Mouse (Mus musculus): Measurements from ENCODE around the gene Lsg1. TPM values are rescaled to one million over a fixed set of nuclear protein-coding genes. Genes with fewer than 3 reads are reported as not detected.

The Lsg1 gene
- polyA plus RNA-seq, 1 experiment from 2014 or later = 81.0 TPM

DNA sequence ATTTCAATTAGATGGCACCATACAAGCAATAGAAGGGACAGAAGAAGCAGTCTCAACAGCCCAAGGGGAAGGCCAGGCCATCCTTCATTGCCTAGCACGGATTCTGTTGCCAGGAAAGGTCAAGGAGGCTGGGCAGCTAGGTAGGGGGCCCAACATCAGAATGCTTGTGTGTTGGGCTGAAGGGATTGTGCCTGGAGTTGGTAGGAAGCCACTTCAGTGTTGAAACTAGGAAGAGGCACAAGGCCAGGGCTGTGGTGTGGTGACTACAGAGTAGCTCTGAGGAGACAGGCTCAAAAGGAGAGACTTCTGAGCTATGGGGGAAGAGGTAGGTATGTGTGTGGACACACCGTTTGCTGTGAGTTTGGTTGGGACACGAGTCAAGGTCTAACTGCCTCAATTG, 8.0 kb upstream of the Lsg1 start:
- Histone ChIP-seq H3K4me2 (no peak overlapping the region), H3K36me3 (ENCODE audit: control insufficient read depth, insufficient read depth, low read length) (no peaks in the 10 kb centered on the region), H3K4me3 (ENCODE audit: low read depth, low read length) (no peak overlapping the region), H3K27me3 (replicated peaks; ENCODE audit: control insufficient read depth, insufficient read depth, low read length) (peaks cover 10% of the 10 kb centered on the region), H3K9me3 (ENCODE audit: control insufficient read depth, low read length) (no peaks in the 10 kb centered on the region), H3K4me1 (replicated peaks; ENCODE audit: control insufficient read depth, insufficient read depth, low read length) (peaks cover 3% of the 10 kb centered on the region; the same call in 1 of the 2 replicates), H3K27ac (ENCODE audit: low read depth, low read length) (no peak overlapping the region), H3K9ac (ENCODE audit: low read depth, low read length) (no peak overlapping the region)
- 40% methylated on average over 3 of the region's 3 CpGs for WGBS
- ATAC-seq (replicated peaks; ENCODE audit: low FRiP score) (no peak), DNase-seq (ENCODE audit: low spot score) (no peak)

DNA sequence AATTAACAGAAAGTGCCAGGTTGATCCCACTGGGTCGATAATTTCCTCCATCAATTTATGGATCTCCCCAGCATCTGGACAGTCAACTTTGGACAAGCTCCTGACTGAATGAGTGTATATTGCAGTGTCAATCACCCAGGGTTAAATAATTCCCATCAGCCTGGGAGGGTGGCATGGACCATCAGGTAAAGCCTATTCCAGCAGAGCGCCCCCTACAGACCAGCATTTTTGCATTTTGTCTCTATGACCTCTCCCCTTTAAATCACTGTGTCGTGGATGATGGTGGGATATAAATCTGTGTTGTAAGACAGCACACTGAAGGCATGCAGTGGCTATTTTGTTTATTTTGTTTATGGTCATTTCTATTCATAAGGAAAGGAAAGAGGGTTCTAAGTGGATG, 4.6 kb upstream of the Lsg1 start:
- H3K4me1 ChIP-seq (replicated peaks; ENCODE audit: control insufficient read depth, insufficient read depth, low read length) = no peaks in the 10 kb centered on the region
- DNase-seq (ENCODE audit: low spot score) (no peak), ATAC-seq (replicated peaks; ENCODE audit: low FRiP score) (no peak)
- H3K9ac ChIP-seq (ENCODE audit: low read depth, low read length) = no peak overlapping the region
- no peaks in the 10 kb centered on the region for H3K9me3 ChIP-seq (ENCODE audit: control insufficient read depth, low read length)
- no peaks in the 10 kb centered on the region for H3K27me3 ChIP-seq (replicated peaks; ENCODE audit: control insufficient read depth, insufficient read depth, low read length)
- H3K4me3 ChIP-seq (ENCODE audit: low read depth, low read length) = no peak overlapping the region
- H3K27ac ChIP-seq (ENCODE audit: low read depth, low read length) = no peak overlapping the region
- H3K36me3 ChIP-seq (ENCODE audit: control insufficient read depth, insufficient read depth, low read length) = no peaks in the 10 kb centered on the region
- H3K4me2 ChIP-seq = no peak overlapping the region
- WGBS = 45% methylated on average over 3 of the region's 3 CpGs

- Histone ChIP-seq H3K4me2 (no peak overlapping the region), H3K4me1 (replicated peaks; ENCODE audit: control insufficient read depth, insufficient read depth, low read length) (0 out of 2 replicates have a peak, but pooled peaks cover 3% of the 10 kb centered on the region), H3K27me3 (replicated peaks; ENCODE audit: control insufficient read depth, insufficient read depth, low read length) (no peaks in the 10 kb centered on the region), H3K9me3 (ENCODE audit: control insufficient read depth, low read length) (no peaks in the 10 kb centered on the region), H3K4me3 (ENCODE audit: low read depth, low read length) (no peak overlapping the region), H3K9ac (ENCODE audit: low read depth, low read length) (no peak overlapping the region), H3K27ac (ENCODE audit: low read depth, low read length) (no peak overlapping the region), H3K36me3 (ENCODE audit: control insufficient read depth, insufficient read depth, low read length) (no peaks in the 10 kb centered on the region)
- DNase-seq (ENCODE audit: low spot score) (no peak), ATAC-seq (replicated peaks; ENCODE audit: low FRiP score) (no peak)
- WGBS = 34% methylated on average over 7 of the region's 7 CpGs
These were observed 3.1 kb upstream of the Lsg1 start for GRCm38 (mm10) chr16:30590264-30591209.

- Histone ChIP-seq H3K4me1 (replicated peaks; ENCODE audit: control insufficient read depth, insufficient read depth, low read length) (0 out of 2 replicates have a peak, but pooled peaks cover 3% of the 10 kb centered on the region), H3K27me3 (replicated peaks; ENCODE audit: control insufficient read depth, insufficient read depth, low read length) (no peaks in the 10 kb centered on the region), H3K27ac (ENCODE audit: low read depth, low read length) (peak overlapping the region; percentile 23; the same call in 1 of the 2 replicates), H3K4me3 (ENCODE audit: low read depth, low read length) (peak overlapping the region; percentile 91), H3K9ac (ENCODE audit: low read depth, low read length) (peak overlapping the region; percentile 85), H3K36me3 (ENCODE audit: control insufficient read depth, insufficient read depth, low read length) (peaks cover 21% of the 10 kb centered on the region), H3K9me3 (ENCODE audit: control insufficient read depth, low read length) (no peaks in the 10 kb centered on the region), H3K4me2 (peak overlapping the region; percentile 77)
- peak; percentile 17; the same call in 1 of the 2 replicates for ATAC-seq (replicated peaks; ENCODE audit: low FRiP score)
- DNase-seq (ENCODE audit: low spot score) = no peak
- WGBS = 1% methylated on average over 19 of the region's 19 CpGs
These were observed 378 bp downstream of the Lsg1 start for GRCm38 (mm10) chr16:30586935-30587493.

DNA sequence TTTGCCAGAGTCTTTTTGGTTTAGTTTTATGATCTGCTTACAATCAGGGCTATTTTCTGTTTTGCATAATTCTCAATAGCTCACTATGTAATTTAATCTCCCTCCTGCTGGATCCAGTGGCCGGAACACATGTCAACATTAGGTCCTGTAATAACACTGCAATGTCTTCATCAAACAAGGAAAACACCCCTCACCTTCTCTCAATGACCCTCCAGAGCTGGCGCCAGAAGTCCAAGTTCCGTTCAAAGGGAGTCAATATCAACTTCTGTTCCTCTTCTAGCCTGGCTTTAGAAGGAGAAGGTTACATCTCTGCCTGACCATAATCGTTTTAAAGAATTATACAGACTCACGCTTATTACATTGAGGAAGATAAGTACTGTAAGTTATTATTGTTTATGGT, 6.6 kb downstream of the Lsg1 start:
- 93% methylated on average over 5 of the region's 5 CpGs for WGBS

DNA sequence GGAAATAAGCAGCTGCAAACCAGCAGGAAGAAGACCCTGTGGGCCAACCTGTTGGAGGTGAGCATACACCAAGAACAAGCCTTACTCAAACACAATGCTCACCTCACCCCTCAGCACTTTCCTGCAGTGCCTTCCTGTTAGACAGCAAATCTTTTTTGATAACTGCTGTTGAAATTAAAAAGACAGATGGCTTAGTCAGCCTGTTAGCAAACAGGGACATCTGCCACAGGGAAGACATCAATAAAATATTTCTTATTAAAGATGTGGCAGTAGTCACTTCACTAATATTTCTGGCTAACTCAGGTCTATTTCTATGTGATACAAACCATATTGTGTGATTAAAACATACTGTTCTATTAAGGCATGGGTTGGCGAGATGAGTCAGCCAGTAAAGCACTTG, 11.0 kb downstream of the Lsg1 start:
- H3K27me3 ChIP-seq (replicated peaks; ENCODE audit: control insufficient read depth, insufficient read depth, low read length) = no peaks in the 10 kb centered on the region
- peaks cover 52% of the 10 kb centered on the region for H3K36me3 ChIP-seq (ENCODE audit: control insufficient read depth, insufficient read depth, low read length)
- no peaks in the 10 kb centered on the region for H3K9me3 ChIP-seq (ENCODE audit: control insufficient read depth, low read length)
- H3K4me3 ChIP-seq (ENCODE audit: low read depth, low read length) = no peak overlapping the region
- DNase-seq (ENCODE audit: low spot score) = no peak
- no peak overlapping the region for H3K27ac ChIP-seq (ENCODE audit: low read depth, low read length)
- H3K4me1 ChIP-seq (replicated peaks; ENCODE audit: control insufficient read depth, insufficient read depth, low read length) = no peaks in the 10 kb centered on the region
- 88% methylated on average over 1 of the region's 1 CpGs for WGBS
- no peak overlapping the region for H3K9ac ChIP-seq (ENCODE audit: low read depth, low read length)
- no peak for ATAC-seq (replicated peaks; ENCODE audit: low FRiP score)
- no peak overlapping the region for H3K4me2 ChIP-seq

More for the DNA sequence above, 6.6 kb downstream of the Lsg1 start:
- Histone ChIP-seq H3K9me3 (ENCODE audit: control insufficient read depth, low read length) (no peaks in the 10 kb centered on the region), H3K4me2 (no peak overlapping the region), H3K27me3 (replicated peaks; ENCODE audit: control insufficient read depth, insufficient read depth, low read length) (no peaks in the 10 kb centered on the region), H3K4me1 (replicated peaks; ENCODE audit: control insufficient read depth, insufficient read depth, low read length) (no peaks in the 10 kb centered on the region), H3K36me3 (ENCODE audit: control insufficient read depth, insufficient read depth, low read length) (peaks cover 60% of the 10 kb centered on the region), H3K4me3 (ENCODE audit: low read depth, low read length) (no peak overlapping the region), H3K27ac (ENCODE audit: low read depth, low read length) (no peak overlapping the region), H3K9ac (ENCODE audit: low read depth, low read length) (no peak overlapping the region)
- ATAC-seq (replicated peaks; ENCODE audit: low FRiP score) (no peak), DNase-seq (ENCODE audit: low spot score) (no peak)

- H3K27ac ChIP-seq (ENCODE audit: low read depth, low read length) = no peak overlapping the region
- no peak overlapping the region for H3K4me3 ChIP-seq (ENCODE audit: low read depth, low read length)
- no peak overlapping the region for H3K4me2 ChIP-seq
- ATAC-seq (replicated peaks; ENCODE audit: low FRiP score) (no peak), DNase-seq (ENCODE audit: low spot score) (no peak)
- peaks cover 55% of the 10 kb centered on the region for H3K36me3 ChIP-seq (ENCODE audit: control insufficient read depth, insufficient read depth, low read length)
- H3K4me1 ChIP-seq (replicated peaks; ENCODE audit: control insufficient read depth, insufficient read depth, low read length) = no peaks in the 10 kb centered on the region
- 72% methylated on average over 7 of the region's 7 CpGs for WGBS
- H3K27me3 ChIP-seq (replicated peaks; ENCODE audit: control insufficient read depth, insufficient read depth, low read length) = no peaks in the 10 kb centered on the region
- no peaks in the 10 kb centered on the region for H3K9me3 ChIP-seq (ENCODE audit: control insufficient read depth, low read length)
- H3K9ac ChIP-seq (ENCODE audit: low read depth, low read length) = no peak overlapping the region
These were observed 11.6 kb downstream of the Lsg1 start for GRCm38 (mm10) chr16:30575815-30576214.

DNA sequence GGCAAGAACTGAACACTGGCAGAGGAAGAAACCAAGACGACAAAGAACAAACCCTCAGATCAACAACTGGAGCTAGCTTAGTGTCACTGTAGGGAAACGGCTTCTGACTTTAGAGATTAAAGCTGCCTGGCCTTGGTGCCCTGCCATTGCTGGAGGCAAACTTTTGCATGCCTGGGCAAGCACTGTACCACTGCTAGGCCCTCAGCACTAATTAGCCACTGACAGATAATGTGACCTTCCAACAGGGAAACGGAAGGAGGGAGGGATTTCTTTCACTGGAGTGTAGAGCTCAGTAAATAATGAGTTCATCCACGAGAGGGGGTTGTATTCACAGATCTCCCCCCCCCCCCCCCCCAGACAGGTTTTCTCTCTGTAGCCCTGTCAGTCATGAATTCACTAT, 15.2 kb downstream of the Lsg1 start:
- 58% methylated on average over 4 of the region's 4 CpGs for WGBS
- Histone ChIP-seq H3K27ac (ENCODE audit: low read depth, low read length) (no peak overlapping the region), H3K36me3 (ENCODE audit: control insufficient read depth, insufficient read depth, low read length) (peaks cover 57% of the 10 kb centered on the region), H3K4me1 (replicated peaks; ENCODE audit: control insufficient read depth, insufficient read depth, low read length) (no peaks in the 10 kb centered on the region), H3K9ac (ENCODE audit: low read depth, low read length) (no peak overlapping the region), H3K9me3 (ENCODE audit: control insufficient read depth, low read length) (no peaks in the 10 kb centered on the region), H3K4me2 (no peak overlapping the region), H3K4me3 (ENCODE audit: low read depth, low read length) (no peak overlapping the region), H3K27me3 (replicated peaks; ENCODE audit: control insufficient read depth, insufficient read depth, low read length) (no peaks in the 10 kb centered on the region)
- no peak for DNase-seq (ENCODE audit: low spot score)
- ATAC-seq (replicated peaks; ENCODE audit: low FRiP score) = no peak
